Mouse (Mus musculus) myocyte (in vitro differentiated cells): ENCODE results near the gene Sdhd. TPM values are rescaled to one million over a fixed set of nuclear protein-coding genes. Genes with fewer than 3 reads are reported as not detected.

ENCODE experiments used
- H3K27me3 ChIP-seq: one replicate; pipeline ENCODE4 v1.6.1; 2011; ENCODE audit not compliant: control insufficient read depth, insufficient read depth, insufficient read length
- H3K36me3 ChIP-seq: one replicate; pipeline ENCODE4 v1.6.1; 2011; ENCODE audit not compliant: control insufficient read depth, insufficient read depth
- H3K4me2 ChIP-seq: one replicate; pipeline ENCODE4 v1.6.1; 2011; ENCODE audit warnings: low read depth, control low read depth
- H3K4me3 ChIP-seq: one replicate; pipeline ENCODE4 v1.5.1; 2011; ENCODE audit warnings: mild to moderate bottlenecking, control low read depth, moderate library complexity
- H3K79me2 ChIP-seq: one replicate; pipeline ENCODE4 v1.6.1; 2011; ENCODE audit not compliant: control insufficient read depth, insufficient read depth
- H3ac ChIP-seq: one replicate; pipeline ENCODE4 v1.6.1; 2011; ENCODE audit not compliant: control insufficient read depth, insufficient read length
- CEBPB ChIP-seq: IDR thresholded peaks from 2 replicates; pipeline ENCODE4 v1.6.1; 2011; ENCODE audit warnings: mild to moderate bottlenecking, moderate library complexity; ENCODE audit not compliant: poor library complexity, insufficient read depth, severe bottlenecking
- E2F4 ChIP-seq: IDR thresholded peaks from one replicate; pipeline ENCODE4 v1.6.1; 2011; ENCODE audit warnings: mild to moderate bottlenecking, control low read depth, moderate library complexity; ENCODE audit not compliant: insufficient read depth
- MAX ChIP-seq: IDR thresholded peaks from one replicate; pipeline ENCODE4 v1.6.1; 2011; ENCODE audit warnings: low read depth, mild to moderate bottlenecking, control low read depth
- MYOD1 ChIP-seq, 3 experiments: IDR thresholded peaks; one replicate each; pipeline ENCODE4 v1.6.1; 2011; ENCODE audit warnings: control low read depth in 2 of 3, low read depth in 2 of 3, mild to moderate bottlenecking in 2 of 3, moderate library complexity in 1 of 3; ENCODE audit not compliant: insufficient read length in 2 of 3, control insufficient read depth in 1 of 3
- MYOG ChIP-seq, 3 experiments: IDR thresholded peaks; one replicate each; pipeline ENCODE4 v1.6.1; 2011; ENCODE audit warnings: control low read depth in 2 of 3, low read depth in 2 of 3, mild to moderate bottlenecking in 2 of 3; ENCODE audit not compliant: insufficient read length in 2 of 3, control insufficient read depth in 1 of 3, insufficient read depth in 1 of 3
- POLR2A ChIP-seq: IDR thresholded peaks from one replicate; pipeline ENCODE4 v1.6.1; 2011; ENCODE audit warnings: low read depth, mild to moderate bottlenecking, control low read depth, moderate library complexity; ENCODE audit not compliant: insufficient read length
- POLR2AphosphoS2 ChIP-seq: IDR thresholded peaks from one replicate; pipeline ENCODE4 v1.6.1; 2011; ENCODE audit warnings: low read depth, control low read depth; ENCODE audit not compliant: insufficient read length
- REST ChIP-seq: IDR thresholded peaks from one replicate; pipeline ENCODE4 v1.6.1; 2011; ENCODE audit warnings: mild to moderate bottlenecking, control low read depth, moderate library complexity; ENCODE audit not compliant: insufficient read depth, insufficient read length
- SRF ChIP-seq: IDR thresholded peaks from one replicate; pipeline ENCODE4 v1.6.1; 2011; ENCODE audit warnings: low read depth; ENCODE audit not compliant: control insufficient read depth, insufficient read length
- TCF12 ChIP-seq: IDR thresholded peaks from one replicate; pipeline ENCODE4 v1.6.1; 2011; ENCODE audit warnings: mild to moderate bottlenecking, control low read depth; ENCODE audit not compliant: poor library complexity, insufficient read depth, severe bottlenecking
- TCF3 ChIP-seq: IDR thresholded peaks from one replicate; pipeline ENCODE4 v1.6.1; 2011; ENCODE audit warnings: low read depth, control low read depth; ENCODE audit not compliant: insufficient read length
- USF1 ChIP-seq: IDR thresholded peaks from one replicate; pipeline ENCODE4 v1.6.1; 2011; ENCODE audit warnings: low read depth, mild to moderate bottlenecking, control low read depth, moderate library complexity
- polyA plus RNA-seq: library from polyadenylated mRNA; unstranded; fragments of >200 nt; fragmentation: generic; extraction: Trizol; gene quantifications from one replicate; pipeline ENCODE4 v1.2.1, GENCODE M21; 2012; ENCODE audit warnings: missing spikeins

The Sdhd gene
- polyA plus RNA-seq, 1 experiment = 210 TPM

DNA sequence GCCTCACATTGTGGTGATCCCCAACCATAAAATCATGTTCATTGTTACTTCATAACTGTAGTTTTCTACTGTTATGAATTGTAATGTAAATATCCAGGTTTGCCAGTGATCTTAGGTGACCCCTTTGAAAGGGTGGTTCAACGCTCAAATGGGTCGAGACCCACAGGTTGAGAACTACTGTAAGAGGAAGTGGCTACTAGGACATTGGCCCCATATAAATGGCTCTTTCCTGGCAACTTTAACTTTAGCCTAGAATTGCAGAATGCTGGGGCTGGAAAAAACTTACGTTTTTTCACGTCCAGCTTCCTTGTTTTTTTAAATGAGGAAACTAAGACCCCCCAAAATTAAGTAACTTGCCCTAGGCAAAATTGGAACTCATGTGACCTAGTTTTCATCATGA is 36.2 kb downstream of the Sdhd start:
- Histone ChIP-seq H3K79me2 (no peaks in the 10 kb centered on the region), H3ac (no peak overlapping the region), H3K27me3 (no peaks in the 10 kb centered on the region), H3K4me2 (no peak overlapping the region), H3K4me3 (no peak overlapping the region), H3K36me3 (no peaks in the 10 kb centered on the region)
- TF ChIP-seq TCF12 = no peak
- TF ChIP-seq POLR2AphosphoS2 = no peak
- no peak for TF ChIP-seq REST
- TF ChIP-seq TCF3 = no peak
- TF ChIP-seq USF1 = no peak
- no peak for TF ChIP-seq POLR2A
- TF ChIP-seq CEBPB = no peak
- no peak for TF ChIP-seq SRF
- TF ChIP-seq MAX = no peak
- TF ChIP-seq MYOD1 (IDR thresholded peaks at IDR 0.05; ENCODE audit: control insufficient read depth in 1 of 3, insufficient read length in 2 of 3, low read depth in 2 of 3) = no peak
- TF ChIP-seq MYOG (IDR thresholded peaks at IDR 0.05; ENCODE audit: control insufficient read depth in 1 of 3, insufficient read depth in 1 of 3, insufficient read length in 2 of 3, low read depth in 2 of 3) = no peak
- no peak for TF ChIP-seq E2F4

GRCm38 (mm10) chr9:50565940-50566339 is 37.7 kb downstream of the Sdhd start:
- TF ChIP-seq REST = no peak
- no peak for TF ChIP-seq E2F4
- TF ChIP-seq CEBPB = no peak
- no peak for TF ChIP-seq TCF3
- no peak for TF ChIP-seq POLR2AphosphoS2
- no peak for TF ChIP-seq USF1
- no peak for TF ChIP-seq MAX
- TF ChIP-seq TCF12 = no peak
- no peak for TF ChIP-seq SRF
- TF ChIP-seq POLR2A = no peak
- TF ChIP-seq MYOD1 (IDR thresholded peaks at IDR 0.05; ENCODE audit: control insufficient read depth in 1 of 3, insufficient read length in 2 of 3, low read depth in 2 of 3) = no peak
- no peak for TF ChIP-seq MYOG (IDR thresholded peaks at IDR 0.05; ENCODE audit: control insufficient read depth in 1 of 3, insufficient read depth in 1 of 3, insufficient read length in 2 of 3, low read depth in 2 of 3)
- no peaks in the 10 kb centered on the region for H3K27me3 ChIP-seq

DNA sequence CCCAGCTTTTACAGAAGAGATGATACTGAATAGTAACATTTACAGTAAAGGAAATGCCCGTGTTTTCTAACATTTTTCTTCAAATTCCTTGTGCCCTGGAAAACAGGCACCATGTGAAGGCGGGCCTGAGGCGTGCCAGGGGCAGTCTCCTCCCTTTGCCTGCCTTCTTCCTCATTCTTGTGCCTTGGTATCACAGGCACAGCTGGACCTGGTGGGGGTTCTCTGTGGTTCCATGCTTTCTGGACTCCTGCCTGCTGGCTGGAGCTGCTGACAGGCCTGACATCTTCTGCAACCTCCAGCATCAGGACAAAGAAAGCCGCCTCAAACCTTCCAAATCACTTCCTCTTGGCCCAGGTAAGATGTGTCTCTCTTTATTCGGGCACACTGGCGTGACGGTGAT is 38.4 kb downstream of the Sdhd start:
- Histone ChIP-seq H3K27me3 (no peaks in the 10 kb centered on the region), H3K4me2 (peak overlapping the region; percentile 14), H3ac (no peak overlapping the region), H3K4me3 (no peak overlapping the region), H3K79me2 (no peaks in the 10 kb centered on the region), H3K36me3 (no peaks in the 10 kb centered on the region)
- TF ChIP-seq TCF3 (no peak), MYOD1 (IDR thresholded peaks at IDR 0.05; ENCODE audit: control insufficient read depth in 1 of 3, insufficient read length in 2 of 3, low read depth in 2 of 3) (peak in 2 of 3 experiments; percentile 14 to 26)

More at GRCm38 (mm10) chr9:50565940-50566339, 37.7 kb downstream of the Sdhd start:
- Histone ChIP-seq H3K79me2 (no peaks in the 10 kb centered on the region), H3K4me2 (no peak overlapping the region), H3K36me3 (no peaks in the 10 kb centered on the region), H3K4me3 (no peak overlapping the region), H3ac (no peak overlapping the region)

- no peak overlapping the region for H3K4me2 ChIP-seq
- no peak overlapping the region for H3K4me3 ChIP-seq
- H3K79me2 ChIP-seq = no peaks in the 10 kb centered on the region
- no peak overlapping the region for H3ac ChIP-seq
- no peaks in the 10 kb centered on the region for H3K36me3 ChIP-seq
- TF ChIP-seq SRF (no peak), USF1 (no peak), MAX (no peak), POLR2A (no peak), CEBPB (no peak)
- no peaks in the 10 kb centered on the region for H3K27me3 ChIP-seq
Measured at GRCm38 (mm10) chr9:50561918-50562360, 41.7 kb downstream of the Sdhd start.

GRCm38 (mm10) chr9:50561145-50561917 is 42.3 kb downstream of the Sdhd start, which contains the start of gene Tex12:
TSS of gene Tex12 (minus strand) at chr9:50561325.
- Histone ChIP-seq H3ac (no peak within 1 kb of the TSS), H3K36me3 (no peaks in the 10 kb centered on the region), H3K27me3 (no peaks in the 10 kb centered on the region), H3K4me2 (no peak within 1 kb of the TSS), H3K79me2 (no peaks in the 10 kb centered on the region), H3K4me3 (no peak within 1 kb of the TSS)
- TF ChIP-seq MAX = no peak
- no peak for TF ChIP-seq TCF3
- TF ChIP-seq MYOG (IDR thresholded peaks at IDR 0.05; ENCODE audit: control insufficient read depth in 1 of 3, insufficient read depth in 1 of 3, insufficient read length in 2 of 3, low read depth in 2 of 3) = no peak
- no peak for TF ChIP-seq MYOD1 (IDR thresholded peaks at IDR 0.05; ENCODE audit: control insufficient read depth in 1 of 3, insufficient read length in 2 of 3, low read depth in 2 of 3)
- no peak for TF ChIP-seq CEBPB
- no peak for TF ChIP-seq REST
- no peak for TF ChIP-seq E2F4
- no peak for TF ChIP-seq TCF12
- TF ChIP-seq POLR2AphosphoS2 = no peak
- TF ChIP-seq SRF = no peak
- no peak for TF ChIP-seq POLR2A
- no peak for TF ChIP-seq USF1
